Mouse (Mus musculus) ES-Bruce4 (cell line): ENCODE data around the gene Nt5c1b. TPM values are rescaled to one million over a fixed set of nuclear protein-coding genes. Genes with fewer than 3 reads are reported as not detected.

ENCODE experiments used
- H3K27ac ChIP-seq: 2 replicates; pipeline ENCODE4 v1.5.1; 2012; ENCODE audit warnings: low read length, inconsistent platforms; ENCODE audit not compliant: insufficient read depth
- H3K27me3 ChIP-seq: 2 replicates; pipeline ENCODE4 v1.6.1; 2012; ENCODE audit warnings: mild to moderate bottlenecking, low read length, inconsistent platforms; ENCODE audit not compliant: control insufficient read depth, poor library complexity, insufficient read depth, severe bottlenecking
- H3K36me3 ChIP-seq: 2 replicates; pipeline ENCODE4 v1.6.1; 2012; ENCODE audit warnings: inconsistent platforms, mild to moderate bottlenecking, low read length, moderate library complexity; ENCODE audit not compliant: control insufficient read depth, poor library complexity, insufficient read depth, severe bottlenecking
- H3K4me1 ChIP-seq: one replicate; pipeline ENCODE4 v1.8.1; 2011; ENCODE audit warnings: low read length; ENCODE audit not compliant: control insufficient read depth, insufficient read depth
- H3K4me3 ChIP-seq: 2 replicates; pipeline ENCODE4 v1.5.1; 2011; ENCODE audit warnings: low read depth, mild to moderate bottlenecking, low read length
- H3K9ac ChIP-seq: 2 replicates; pipeline ENCODE4 v1.6.1; 2012; ENCODE audit warnings: low read depth, mild to moderate bottlenecking, inconsistent platforms; ENCODE audit not compliant: poor library complexity, severe bottlenecking
- H3K9me3 ChIP-seq: replicated peaks from 2 replicates; pipeline ENCODE4 v1.6.1; 2012; ENCODE audit warnings: mild to moderate bottlenecking, low read length, inconsistent platforms; ENCODE audit not compliant: control insufficient read depth, poor library complexity, insufficient read depth, severe bottlenecking
- CTCF ChIP-seq: IDR thresholded peaks from one replicate; pipeline ENCODE4 v1.8.1; 2011; ENCODE audit warnings: low read depth, low read length
- EP300 ChIP-seq: IDR thresholded peaks from 2 replicates; pipeline ENCODE4 v1.6.1; 2011; ENCODE audit warnings: low read depth, low read length; ENCODE audit not compliant: insufficient read depth
- POLR2A ChIP-seq: IDR thresholded peaks from one replicate; pipeline ENCODE4 v1.8.1; 2011; ENCODE audit warnings: low read length; ENCODE audit not compliant: insufficient read depth
- polyA plus RNA-seq: library from polyadenylated mRNA; stranded (reverse); fragments of >200 nt; gene quantifications from 2 replicates; pipeline ENCODE4 v1.2.4, GENCODE M21; 2011; ENCODE audit warnings: low read depth; ENCODE audit not compliant: missing spikeins, insufficient read depth, insufficient read length

The Nt5c1b gene
- polyA plus RNA-seq, 1 experiment = not detected

- no peak overlapping the region for H3K27ac ChIP-seq
- H3K4me3 ChIP-seq = no peak overlapping the region
- no peaks in the 10 kb centered on the region; the same call in 1 of the 2 replicates for H3K27me3 ChIP-seq
- no peaks in the 10 kb centered on the region for H3K9me3 ChIP-seq
- H3K36me3 ChIP-seq = no peaks in the 10 kb centered on the region
- TF ChIP-seq EP300 = no peak
- no peak for TF ChIP-seq POLR2A
- no peak for TF ChIP-seq CTCF
- H3K4me1 ChIP-seq = no peaks in the 10 kb centered on the region
- H3K9ac ChIP-seq = no peak overlapping the region
Observed at GRCm38 (mm10) chr12:10425982-10426863, 56.5 kb downstream of the Nt5c1b start.

GRCm38 (mm10) chr12:10430999-10431398 is 61.2 kb downstream of the Nt5c1b start:
- Histone ChIP-seq H3K9ac (no peak overlapping the region), H3K9me3 (no peaks in the 10 kb centered on the region), H3K4me1 (no peaks in the 10 kb centered on the region), H3K27me3 (no peaks in the 10 kb centered on the region; the same call in 1 of the 2 replicates), H3K27ac (no peak overlapping the region), H3K36me3 (no peaks in the 10 kb centered on the region), H3K4me3 (no peak overlapping the region)
- TF ChIP-seq EP300 (no peak), POLR2A (no peak), CTCF (no peak)

- Histone ChIP-seq H3K36me3 (no peaks in the 10 kb centered on the region), H3K27ac (no peak overlapping the region), H3K4me1 (no peaks in the 10 kb centered on the region), H3K9ac (no peak overlapping the region), H3K9me3 (no peaks in the 10 kb centered on the region), H3K4me3 (no peak overlapping the region), H3K27me3 (no peaks in the 10 kb centered on the region)
- TF ChIP-seq EP300 (no peak), CTCF (peak; percentile 78)
Observed at GRCm38 (mm10) chr12:10438054-10439001, 68.6 kb downstream of the Nt5c1b start.

Other genes with a start within 250 kb of the Nt5c1b start
- gene Rdh14, start 20.8 kb downstream of the Nt5c1b start, polyA plus RNA-seq = 7.7 and 8.4 TPM in 2 replicates